Mouse (Mus musculus): Measurements from ENCODE around the gene Ccdc157. TPM values are rescaled to one million over a fixed set of nuclear protein-coding genes. Genes with fewer than 3 reads are reported as not detected.
"Not testable (repeated sequence)": the region's sequence is repeated elsewhere in the genome, so short reads cannot be mapped to it uniquely, and the experiment has no call there.

The Ccdc157 gene
- polyA plus RNA-seq, 1 experiment from 2014 or later, result 0.47 TPM

DNA sequence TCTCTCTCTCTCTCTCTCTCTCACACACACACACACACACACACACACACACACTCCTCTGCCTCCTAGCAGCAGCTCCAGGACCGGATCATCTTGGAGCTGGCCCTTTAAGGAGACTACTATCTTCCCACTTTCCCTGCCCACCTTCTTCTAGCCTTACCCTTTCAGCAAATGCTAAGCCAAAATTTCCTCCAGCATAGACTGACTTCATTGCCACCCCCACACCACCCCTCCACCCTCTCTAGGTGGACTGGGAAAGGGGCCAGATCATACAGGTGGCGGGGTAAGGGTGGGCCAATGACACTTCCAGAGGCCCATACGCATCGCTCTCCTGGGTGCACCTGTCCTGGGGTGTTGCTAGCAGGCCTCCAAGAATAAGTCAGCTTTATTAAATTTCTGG, 44.7 kb downstream of the Ccdc157 start:
- H3K27me3 ChIP-seq, result peaks cover 42% of the 10 kb centered on the region
- peaks cover 2% of the 10 kb centered on the region for H3K36me3 ChIP-seq (replicated peaks)
- peaks cover 53% of the 10 kb centered on the region for H3K4me1 ChIP-seq (replicated peaks)
- H3K9me3 ChIP-seq (replicated peaks), result no peaks in the 10 kb centered on the region
- no peak overlapping the region for H3K4me3 ChIP-seq (replicated peaks)
- WGBS (ENCODE audit: insufficient replicate concordance), result 81% methylated on average over 4 of the region's 4 CpGs
- H3K4me2 ChIP-seq, result no peak overlapping the region
- H3K9ac ChIP-seq, result no peak overlapping the region
- no peak overlapping the region for H3K27ac ChIP-seq (replicated peaks)
- no peak for ATAC-seq (ENCODE audit: insufficient read depth)

DNA sequence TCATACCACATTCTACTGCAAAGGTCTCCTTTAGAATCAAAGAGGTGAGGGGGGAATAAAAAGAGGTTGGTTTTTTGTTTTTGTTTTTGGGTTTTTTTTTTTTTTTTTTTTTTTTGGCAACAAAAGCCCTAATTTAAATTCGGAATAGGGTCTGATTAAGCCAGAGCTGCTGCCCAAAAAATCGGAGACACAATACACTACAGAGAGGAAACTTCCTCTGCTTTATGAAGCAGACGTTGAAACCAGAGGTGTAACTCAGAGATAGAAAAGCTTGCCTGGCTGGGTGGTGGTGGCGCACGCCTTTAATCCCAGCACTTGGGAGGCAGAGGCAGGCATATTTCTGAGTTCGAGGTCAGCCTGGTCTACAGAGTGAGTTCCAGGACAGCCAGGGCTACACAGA, 45.6 kb downstream of the Ccdc157 start:
- H3K36me3 ChIP-seq (replicated peaks); H3K9me3 ChIP-seq (replicated peaks); H3K9ac ChIP-seq; H3K4me3 ChIP-seq (replicated peaks); H3K27ac ChIP-seq (replicated peaks); ATAC-seq (ENCODE audit: insufficient read depth); H3K4me2 ChIP-seq: not testable (repeated sequence)
- H3K27me3 ChIP-seq, result peaks cover 33% of the 10 kb centered on the region
- WGBS (ENCODE audit: insufficient replicate concordance), result 59% methylated on average over 6 of the region's 6 CpGs
- peaks cover 50% of the 10 kb centered on the region for H3K4me1 ChIP-seq (replicated peaks)

DNA sequence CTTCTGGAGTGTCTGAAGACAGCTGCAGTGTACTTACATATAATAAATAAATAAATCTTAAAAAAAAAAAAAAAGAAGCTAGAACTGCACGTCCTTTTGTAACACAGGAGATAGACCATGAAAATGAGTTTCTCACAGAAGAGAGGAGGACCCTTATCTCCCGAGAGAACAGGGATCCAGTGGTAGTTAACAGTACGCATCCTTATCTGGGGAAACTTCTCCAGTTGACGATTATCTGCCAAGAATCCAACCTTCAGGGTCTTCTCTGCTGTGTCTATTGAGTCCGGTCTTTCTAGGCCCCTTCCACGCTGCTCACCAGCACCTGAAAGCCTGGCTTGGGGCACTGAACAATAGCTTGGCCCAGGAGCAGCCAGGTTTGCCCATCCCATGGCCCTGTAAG, 46.1 kb downstream of the Ccdc157 start:
- no peak overlapping the region for H3K4me2 ChIP-seq
- H3K9ac ChIP-seq, result no peak overlapping the region
- H3K4me1 ChIP-seq (replicated peaks), result peaks cover 45% of the 10 kb centered on the region
- no peak for ATAC-seq (ENCODE audit: insufficient read depth)
- H3K9me3 ChIP-seq (replicated peaks), result no peaks in the 10 kb centered on the region
- peaks cover 8% of the 10 kb centered on the region for H3K36me3 ChIP-seq (replicated peaks)
- H3K27ac ChIP-seq (replicated peaks), result no peak overlapping the region
- 36% methylated on average over 6 of the region's 6 CpGs for WGBS (ENCODE audit: insufficient replicate concordance)
- H3K4me3 ChIP-seq (replicated peaks), result no peak overlapping the region
- peaks cover 28% of the 10 kb centered on the region for H3K27me3 ChIP-seq

DNA sequence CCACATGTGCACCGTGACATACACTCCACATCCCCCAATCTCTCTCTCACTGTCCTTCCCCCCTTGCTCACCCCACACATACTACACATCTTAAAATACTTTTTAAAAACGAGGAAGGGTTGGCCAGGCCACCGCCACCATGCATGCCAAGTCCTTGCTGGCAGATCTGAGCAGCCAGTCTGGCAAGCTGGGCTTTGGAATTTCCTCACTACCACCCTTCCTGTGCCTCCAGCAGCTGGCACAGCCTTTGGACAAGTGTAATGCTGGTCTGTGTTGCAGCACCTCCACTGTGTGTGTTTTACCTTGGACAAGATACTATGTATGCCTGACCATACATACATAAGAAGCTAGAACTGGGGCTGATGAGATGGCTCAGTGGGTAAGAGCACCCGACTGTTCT, 46.6 kb downstream of the Ccdc157 start:
- H3K4me3 ChIP-seq (replicated peaks), result no peak overlapping the region
- no peak for ATAC-seq (ENCODE audit: insufficient read depth)
- no peak overlapping the region for H3K27ac ChIP-seq (replicated peaks)
- H3K9me3 ChIP-seq (replicated peaks), result no peaks in the 10 kb centered on the region
- peaks cover 23% of the 10 kb centered on the region for H3K27me3 ChIP-seq
- no peak overlapping the region for H3K4me2 ChIP-seq
- H3K36me3 ChIP-seq (replicated peaks), result peaks cover 11% of the 10 kb centered on the region
- WGBS (ENCODE audit: insufficient replicate concordance), result 62% methylated on average over 4 of the region's 4 CpGs
- H3K9ac ChIP-seq, result no peak overlapping the region
- peaks cover 41% of the 10 kb centered on the region for H3K4me1 ChIP-seq (replicated peaks)

DNA sequence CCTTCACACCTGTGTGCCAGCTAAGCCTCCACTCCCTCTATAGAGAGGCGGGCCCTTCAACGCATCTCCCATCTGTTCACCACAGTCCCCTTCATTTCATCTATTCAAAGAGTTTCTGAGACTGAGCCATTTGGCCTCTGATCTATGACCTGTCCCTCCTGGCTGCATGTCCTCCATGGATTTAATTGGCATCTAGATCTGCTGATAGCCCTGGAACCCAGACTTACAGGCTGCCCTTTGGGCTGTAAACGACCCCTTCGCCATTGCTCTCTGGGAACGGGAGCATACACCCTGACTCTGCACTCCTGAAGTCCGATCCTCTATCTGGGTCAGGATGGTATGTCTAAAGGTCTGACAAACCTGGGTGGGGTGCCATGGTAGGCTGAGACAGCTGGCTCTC, 47.2 kb downstream of the Ccdc157 start:
- Histone ChIP-seq H3K36me3 (replicated peaks) (peaks cover 13% of the 10 kb centered on the region), H3K4me1 (replicated peaks) (peaks cover 34% of the 10 kb centered on the region), H3K27me3 (peaks cover 16% of the 10 kb centered on the region), H3K9ac (no peak overlapping the region), H3K4me2 (no peak overlapping the region), H3K9me3 (replicated peaks) (no peaks in the 10 kb centered on the region), H3K27ac (replicated peaks) (no peak overlapping the region), H3K4me3 (replicated peaks) (no peak overlapping the region)
- WGBS (ENCODE audit: insufficient replicate concordance), result 71% methylated on average over 6 of the region's 6 CpGs
- ATAC-seq (ENCODE audit: insufficient read depth), result no peak

DNA sequence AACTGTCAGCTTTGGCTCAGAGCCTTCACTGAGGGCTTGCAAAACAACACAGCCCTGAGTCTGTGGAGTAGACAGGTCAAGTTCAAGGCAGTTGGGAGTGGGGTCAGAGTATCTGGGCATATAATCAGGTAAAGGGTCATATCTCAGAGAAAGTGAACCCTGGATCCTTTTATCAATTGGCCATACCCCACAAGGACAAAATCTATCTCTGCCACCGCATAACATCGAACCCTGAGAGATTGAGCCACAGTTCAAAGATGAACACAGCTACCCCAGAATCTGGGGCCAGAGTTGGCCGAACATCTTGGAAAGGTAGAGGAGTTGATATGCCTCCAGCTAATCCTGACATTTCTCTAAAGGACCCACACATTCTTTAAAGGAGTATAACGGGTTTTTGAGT, 48.1 kb downstream of the Ccdc157 start:
- Histone ChIP-seq H3K27ac (replicated peaks) (no peak overlapping the region), H3K4me3 (replicated peaks) (no peak overlapping the region), H3K4me2 (no peak overlapping the region), H3K4me1 (replicated peaks) (peaks cover 26% of the 10 kb centered on the region), H3K36me3 (replicated peaks) (peaks cover 13% of the 10 kb centered on the region), H3K27me3 (peaks cover 8% of the 10 kb centered on the region), H3K9ac (no peak overlapping the region), H3K9me3 (replicated peaks) (no peaks in the 10 kb centered on the region)
- 50% methylated on average over 4 of the region's 4 CpGs for WGBS (ENCODE audit: insufficient replicate concordance)
- no peak for ATAC-seq (ENCODE audit: insufficient read depth)

DNA sequence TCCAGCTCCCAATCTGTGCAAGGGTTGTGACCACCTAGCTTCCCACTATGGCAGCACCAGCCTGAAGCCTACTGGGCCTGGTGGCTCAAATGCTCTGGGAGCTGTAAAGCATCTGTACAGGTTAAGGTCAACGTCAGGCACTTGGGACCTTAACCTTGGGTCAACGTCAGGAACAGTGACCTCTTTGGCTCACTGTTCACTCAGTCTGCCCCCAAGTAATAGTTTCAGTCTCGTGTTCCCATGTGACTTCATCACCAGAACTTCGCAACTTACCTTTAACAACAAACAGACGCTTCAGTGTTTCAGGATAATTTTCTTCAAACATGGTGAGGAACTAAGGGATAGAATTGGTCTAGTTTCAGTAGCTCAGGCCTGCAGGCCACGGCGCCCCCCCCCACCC, 51.4 kb downstream of the Ccdc157 start:
- H3K4me2 ChIP-seq, result no peak overlapping the region
- H3K4me3 ChIP-seq (replicated peaks), result no peak overlapping the region
- 0 out of 2 replicates have a peak, but pooled peaks cover 4% of the 10 kb centered on the region for H3K27me3 ChIP-seq
- H3K4me1 ChIP-seq (replicated peaks), result 0 out of 2 replicates have a peak, but pooled peaks cover 9% of the 10 kb centered on the region
- 62% methylated on average over 7 of the region's 7 CpGs for WGBS (ENCODE audit: insufficient replicate concordance)
- no peak for ATAC-seq (ENCODE audit: insufficient read depth)
- no peaks in the 10 kb centered on the region for H3K9me3 ChIP-seq (replicated peaks)
- no peak overlapping the region for H3K27ac ChIP-seq (replicated peaks)
- H3K36me3 ChIP-seq (replicated peaks), result peaks cover 15% of the 10 kb centered on the region
- H3K9ac ChIP-seq, result no peak overlapping the region

DNA sequence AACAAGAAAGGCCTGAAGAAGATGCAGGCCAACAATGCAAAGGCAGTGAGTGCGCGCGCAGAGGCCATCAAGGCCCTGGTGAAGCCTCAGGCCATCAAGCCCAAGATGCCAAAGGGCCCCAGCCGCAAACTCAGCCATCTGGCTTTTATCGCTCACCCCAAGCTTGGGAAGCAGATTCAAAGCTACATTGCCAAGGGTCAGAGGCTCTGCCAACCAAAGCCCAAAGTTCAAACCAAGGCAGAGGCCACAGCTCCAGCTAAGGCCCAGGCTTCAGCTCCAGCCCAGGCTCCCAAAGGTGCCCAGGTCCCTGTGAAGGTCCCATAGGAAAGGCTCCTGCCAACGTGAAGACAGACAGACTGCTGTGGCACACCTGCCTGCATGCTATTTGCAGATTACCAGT, 52.2 kb downstream of the Ccdc157 start:
- not testable (repeated sequence) for H3K27me3 ChIP-seq, H3K4me2 ChIP-seq
- WGBS (ENCODE audit: insufficient replicate concordance), result 80% methylated on average over 6 of the region's 6 CpGs

DNA sequence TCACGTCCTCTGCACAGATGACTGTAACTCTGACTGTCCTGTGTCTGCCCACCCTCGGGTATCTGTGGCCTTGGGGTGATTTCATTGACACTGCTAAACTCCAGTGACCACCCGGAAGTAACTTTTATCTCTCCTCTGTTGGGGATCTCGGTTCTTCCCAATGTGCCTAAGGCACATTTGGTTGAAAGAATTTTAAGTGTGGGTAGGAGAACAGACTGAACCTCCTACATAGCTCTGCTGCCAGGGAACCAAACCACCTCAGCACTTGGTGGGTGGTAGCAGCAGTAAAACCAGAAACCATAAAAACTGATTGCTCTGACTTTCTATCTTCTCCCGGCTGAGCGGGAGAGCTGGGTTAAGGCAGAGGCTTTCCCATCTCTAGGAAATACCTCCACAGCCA, 54.6 kb downstream of the Ccdc157 start:
- no peak overlapping the region for H3K9ac ChIP-seq
- WGBS (ENCODE audit: insufficient replicate concordance), result 53% methylated on average over 6 of the region's 6 CpGs
- no peak for ATAC-seq (ENCODE audit: insufficient read depth)
- no peak overlapping the region for H3K4me3 ChIP-seq (replicated peaks)
- no peaks in the 10 kb centered on the region for H3K4me1 ChIP-seq (replicated peaks)
- H3K36me3 ChIP-seq (replicated peaks), result peaks cover 19% of the 10 kb centered on the region
- no peaks in the 10 kb centered on the region for H3K9me3 ChIP-seq (replicated peaks)
- no peak overlapping the region for H3K27ac ChIP-seq (replicated peaks)
- no peak overlapping the region for H3K4me2 ChIP-seq
- no peaks in the 10 kb centered on the region for H3K27me3 ChIP-seq

More for the DNA sequence above, 52.2 kb downstream of the Ccdc157 start:
- not testable (repeated sequence) for H3K4me3 ChIP-seq (replicated peaks); H3K27ac ChIP-seq (replicated peaks); ATAC-seq (ENCODE audit: insufficient read depth); H3K9ac ChIP-seq; H3K4me1 ChIP-seq (replicated peaks); H3K9me3 ChIP-seq (replicated peaks)
- peaks cover 15% of the 10 kb centered on the region for H3K36me3 ChIP-seq (replicated peaks)

DNA sequence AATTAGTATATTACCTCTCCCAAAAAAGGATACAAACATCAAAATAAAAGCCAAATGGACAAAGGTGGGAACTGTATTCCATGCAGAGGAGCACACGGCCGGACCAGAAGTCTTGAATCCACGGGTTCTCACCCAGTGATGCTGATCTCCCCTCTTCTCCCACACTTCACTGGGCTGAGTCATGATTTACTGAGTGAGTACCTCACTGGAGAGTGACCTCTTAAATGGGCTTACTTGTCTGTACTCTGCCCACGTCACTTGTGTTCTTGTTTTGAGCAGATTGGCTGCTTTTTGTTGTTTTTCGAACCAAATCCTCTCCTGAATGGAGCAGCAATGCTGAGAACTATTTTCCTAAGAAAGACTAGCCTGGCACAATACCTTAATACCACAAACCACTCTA, 55.1 kb downstream of the Ccdc157 start:
- Histone ChIP-seq H3K9ac (no peak overlapping the region), H3K4me3 (replicated peaks) (no peak overlapping the region), H3K4me2 (no peak overlapping the region), H3K36me3 (replicated peaks) (peaks cover 15% of the 10 kb centered on the region), H3K27me3 (no peaks in the 10 kb centered on the region), H3K9me3 (replicated peaks) (no peaks in the 10 kb centered on the region), H3K4me1 (replicated peaks) (no peaks in the 10 kb centered on the region), H3K27ac (replicated peaks) (no peak overlapping the region)
- 78% methylated on average over 5 of the region's 5 CpGs for WGBS (ENCODE audit: insufficient replicate concordance)
- no peak for ATAC-seq (ENCODE audit: insufficient read depth)

DNA sequence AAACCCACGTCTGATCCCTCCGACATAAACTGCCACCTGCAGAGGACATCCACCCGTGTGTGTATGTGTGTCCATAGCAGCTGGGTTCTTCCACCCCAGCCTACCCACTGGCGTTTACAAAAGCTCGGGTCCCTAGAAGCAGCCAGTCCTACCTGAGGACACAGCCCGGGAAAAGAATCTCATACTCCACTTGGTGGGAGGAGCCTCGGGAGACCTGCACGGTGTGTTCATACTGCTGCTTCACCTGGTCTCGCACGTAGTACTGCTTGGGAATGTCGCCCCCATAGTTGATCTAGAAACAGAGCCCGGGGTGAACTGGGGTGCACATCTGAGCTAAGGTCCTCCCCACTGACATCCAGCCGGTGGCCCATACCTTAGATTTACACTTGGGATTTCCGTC, 56.6 kb downstream of the Ccdc157 start:
- no peaks in the 10 kb centered on the region for H3K4me1 ChIP-seq (replicated peaks)
- H3K27ac ChIP-seq (replicated peaks), result no peak overlapping the region
- no peak for ATAC-seq (ENCODE audit: insufficient read depth)
- no peak overlapping the region for H3K4me3 ChIP-seq (replicated peaks)
- H3K36me3 ChIP-seq (replicated peaks), result peaks cover 16% of the 10 kb centered on the region; the same call in 1 of the 2 replicates
- H3K9ac ChIP-seq, result no peak overlapping the region
- H3K9me3 ChIP-seq (replicated peaks), result no peaks in the 10 kb centered on the region
- H3K4me2 ChIP-seq, result no peak overlapping the region
- WGBS (ENCODE audit: insufficient replicate concordance), result 73% methylated on average over 14 of the region's 14 CpGs
- no peaks in the 10 kb centered on the region for H3K27me3 ChIP-seq

DNA sequence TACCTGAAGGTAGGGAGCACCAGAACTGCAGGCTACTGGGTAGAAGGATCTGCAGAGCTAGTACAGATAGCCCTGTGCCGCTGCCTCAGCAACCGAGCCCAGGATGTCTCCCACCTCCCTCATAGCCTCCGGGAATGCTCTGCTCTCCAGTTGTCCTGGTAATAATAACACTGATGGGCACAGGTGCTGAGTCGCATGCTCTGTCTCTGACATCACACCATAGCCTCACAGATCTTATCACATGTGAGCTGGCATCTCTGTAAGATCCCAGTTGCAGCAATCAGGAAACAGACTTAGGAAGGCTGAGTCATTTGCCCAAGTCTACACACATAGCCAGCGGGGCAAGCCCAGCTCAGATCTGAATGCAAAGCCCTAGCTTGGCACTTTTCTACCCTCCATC, 58.2 kb downstream of the Ccdc157 start:
- 54% methylated on average over 5 of the region's 5 CpGs for WGBS (ENCODE audit: insufficient replicate concordance)
- no peaks in the 10 kb centered on the region for H3K27me3 ChIP-seq
- no peak overlapping the region for H3K9ac ChIP-seq
- H3K36me3 ChIP-seq (replicated peaks), result peaks cover 12% of the 10 kb centered on the region; the same call in 1 of the 2 replicates
- ATAC-seq (ENCODE audit: insufficient read depth), result no peak
- no peak overlapping the region for H3K4me3 ChIP-seq (replicated peaks)
- no peak overlapping the region for H3K4me2 ChIP-seq
- no peak overlapping the region for H3K27ac ChIP-seq (replicated peaks)
- H3K4me1 ChIP-seq (replicated peaks), result peaks cover 11% of the 10 kb centered on the region
- H3K9me3 ChIP-seq (replicated peaks), result no peaks in the 10 kb centered on the region

Data from liver, embryonic 15.5 days (tissue).